Comparison of ENCODE assay signal across 25 mouse cellular contexts in the genomic region with DNA sequence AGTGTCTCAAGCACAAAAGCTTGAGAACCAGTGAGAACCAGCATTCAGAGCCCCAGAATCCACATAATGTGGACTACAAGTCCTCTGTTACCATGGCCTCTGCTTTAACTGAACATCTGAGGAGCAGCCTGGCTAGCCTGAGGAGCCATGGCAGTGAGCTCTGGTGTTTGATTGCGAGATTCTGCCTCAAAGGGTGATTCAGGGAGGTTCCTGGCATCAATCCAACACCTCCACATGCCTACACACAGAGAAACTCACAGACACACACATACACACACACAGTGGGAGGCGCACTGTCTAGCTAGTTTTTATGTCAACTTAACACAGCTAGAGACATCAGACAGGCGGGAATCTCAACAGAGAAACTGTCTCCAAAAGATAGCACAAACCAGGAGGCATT. TPM values are rescaled to one million over a fixed set of nuclear protein-coding genes. Genes with fewer than 3 reads are reported as not detected.
A peak's percentile ranks its signal among the peaks of the same experiment; 100 is the strongest.
DNase-seq lines count a peak whose midpoint lies in the region; ATAC-seq and TF ChIP-seq lines count a peak whose summit lies in the region.
"Had no signal": no experiment of that assay in that cellular context is flagged by ENCODE, and none has a peak within 500 bp of the region (broad histone marks: within the 10 kb centered on the region; RNA-seq: fewer than 3 reads in every experiment).

No protein-coding gene starts in this region.

- peaks cover 20% of the 10 kb centered on the region for H3K4me1 ChIP-seq in lung, embryonic 14.5 days (ENCODE audit: insufficient read depth)
- peaks cover 32% of the 10 kb centered on the region for H3K4me1 ChIP-seq in bone marrow macrophage, adult 2 months (ENCODE audit: control insufficient read depth, insufficient read depth, low read length)
- H3K4me1 ChIP-seq in liver, embryonic 15.5 days (replicated peaks): peaks cover 60% of the 10 kb centered on the region
- H3K4me1 ChIP-seq in neural tube, embryonic 15.5 days: peaks cover 22% of the 10 kb centered on the region

- 54% methylated on average over 3 of the region's 3 CpGs for WGBS in lung, embryonic 14.5 days
- whole genome bisulfite sequencing in liver, embryonic 15.5 days (ENCODE audit: insufficient replicate concordance): 57% methylated on average over 3 of the region's 3 CpGs
- 73% methylated on average over 3 of the region's 3 CpGs for WGBS in neural tube, embryonic 15.5 days

- no peaks in the 10 kb centered on the region for H3K27me3 ChIP-seq in lung, embryonic 14.5 days (ENCODE audit: insufficient read depth, low read length)
- H3K27me3 ChIP-seq in liver, embryonic 15.5 days: no peaks in the 10 kb centered on the region
- H3K27me3 ChIP-seq in neural tube, embryonic 15.5 days (replicated peaks): no peaks in the 10 kb centered on the region
- H3K27me3 ChIP-seq: CH12.LX; embryonic facial prominence, embryonic 15.5 days; forebrain, embryonic 15.5 days; hindbrain, embryonic 13.5 days; limb, embryonic 12.5 days; midbrain, embryonic 13.5 days; Patski; stomach, embryonic 15.5 days had no signal

- H3K9me3 ChIP-seq in lung, embryonic 14.5 days (ENCODE audit: low read depth, low read length): no peaks in the 10 kb centered on the region
- no peaks in the 10 kb centered on the region for H3K9me3 ChIP-seq in liver, embryonic 15.5 days (replicated peaks)
- H3K9me3 ChIP-seq in neural tube, embryonic 15.5 days (replicated peaks): no peaks in the 10 kb centered on the region
- H3K9me3 ChIP-seq: embryonic facial prominence, embryonic 15.5 days; forebrain, embryonic 15.5 days; hindbrain, embryonic 13.5 days; limb, embryonic 12.5 days; midbrain, embryonic 13.5 days; stomach, embryonic 15.5 days had no signal

- no peak overlapping the region for H3K9ac ChIP-seq in lung, embryonic 14.5 days
- no peak overlapping the region for H3K9ac ChIP-seq in liver, embryonic 15.5 days
- no peak overlapping the region for H3K9ac ChIP-seq in neural tube, embryonic 15.5 days (replicated peaks)
- H3K9ac ChIP-seq: embryonic facial prominence, embryonic 15.5 days; forebrain, embryonic 15.5 days; hindbrain, embryonic 13.5 days; limb, embryonic 12.5 days; midbrain, embryonic 13.5 days; stomach, embryonic 15.5 days had no signal

- no peak overlapping the region for H3K4me3 ChIP-seq in lung, embryonic 14.5 days (ENCODE audit: low read depth, low read length)
- peak overlapping the region; percentile 14 for H3K4me3 ChIP-seq in bone marrow macrophage, adult 2 months (ENCODE audit: insufficient read depth, low read length)
- H3K4me3 ChIP-seq in liver, embryonic 15.5 days (replicated peaks): no peak overlapping the region
- H3K4me3 ChIP-seq in neural tube, embryonic 15.5 days (replicated peaks): no peak overlapping the region
- H3K4me3 ChIP-seq: embryonic facial prominence, embryonic 15.5 days; forebrain, embryonic 15.5 days; hindbrain, embryonic 13.5 days; layer of hippocampus, adult 2 months; limb, embryonic 12.5 days; midbrain, embryonic 13.5 days; stomach, embryonic 15.5 days had no signal

- intact Hi-C loops in left cerebral cortex, postnatal 25 days (cut with DNase I): no loop called here

- ATAC-seq in lung, embryonic 14.5 days (ENCODE audit: insufficient read depth): no peak
- ATAC-seq in liver, embryonic 15.5 days (ENCODE audit: insufficient read depth): no peak
- ATAC-seq in neural tube, embryonic 15.5 days (ENCODE audit: low FRiP score): no peak
- ATAC-seq: activated CD4-positive, CD25-positive, alpha-beta regulatory T cell, adult 4 months; forebrain, embryonic 15.5 days; midbrain, embryonic 13.5 days; Patski had no signal

- no peak for TF ChIP-seq POLR2A in bone marrow macrophage, adult 2 months (IDR thresholded peaks at IDR 0.05; ENCODE audit: borderline replicate concordance, low read depth, low read length)

- no peak for TF ChIP-seq CTCF in lung, embryonic 14.5 days (IDR thresholded peaks at IDR 0.05; ENCODE audit: low read depth)
- TF ChIP-seq CTCF in bone marrow macrophage, adult 2 months (IDR thresholded peaks at IDR 0.05; ENCODE audit: low read depth, low read length): no peak

- peaks cover 45% of the 10 kb centered on the region for H3K36me3 ChIP-seq in lung, embryonic 14.5 days (ENCODE audit: insufficient read depth)
- H3K36me3 ChIP-seq in liver, embryonic 15.5 days (replicated peaks): peaks cover 62% of the 10 kb centered on the region
- H3K36me3 ChIP-seq in neural tube, embryonic 15.5 days: peaks cover 10% of the 10 kb centered on the region; the same call in 1 of the 2 replicates

- no peak overlapping the region for H3K4me2 ChIP-seq in lung, embryonic 14.5 days
- peak overlapping the region; percentile 41; the same call in 1 of the 2 replicates for H3K4me2 ChIP-seq in liver, embryonic 15.5 days
- no peak overlapping the region for H3K4me2 ChIP-seq in neural tube, embryonic 15.5 days
- H3K4me2 ChIP-seq: embryonic facial prominence, embryonic 15.5 days; forebrain, embryonic 15.5 days; heart, embryonic 11.5 days; hindbrain, embryonic 13.5 days; limb, embryonic 12.5 days; midbrain, embryonic 13.5 days; stomach, embryonic 15.5 days had no signal

- no peak overlapping the region for H3K27ac ChIP-seq in lung, embryonic 14.5 days (ENCODE audit: low read depth)
- no peak overlapping the region for H3K27ac ChIP-seq in bone marrow macrophage, adult 2 months (ENCODE audit: insufficient read depth, low read depth, low read length)
- peak overlapping the region; percentile 70; the same call in 1 of the 2 replicates for H3K27ac ChIP-seq in liver, embryonic 15.5 days (replicated peaks)
- H3K27ac ChIP-seq in neural tube, embryonic 15.5 days (replicated peaks): no peak overlapping the region
- H3K27ac ChIP-seq: embryonic facial prominence, embryonic 15.5 days; forebrain, embryonic 15.5 days; hindbrain, embryonic 13.5 days; layer of hippocampus, adult 2 months; limb, embryonic 12.5 days; midbrain, embryonic 13.5 days; stomach, embryonic 15.5 days had no signal

- peak; percentile 34 to 78 for DNase-seq in adrenal gland, adult (ENCODE audit: inconsistent age in 2 of 2, low spot score in 1 of 2)
- DNase-seq in adrenal gland, adult 8-10 months: no peak
- DNase-seq in lung, embryonic 14.5 days: peak; percentile 53
- no peak for DNase-seq in lung, postnatal 4 days
- DNase-seq in left cerebral cortex, postnatal 25 days (ENCODE audit: low spot score in 2 of 2): no peak
- DNase-seq: cerebellum, postnatal 14 days; embryo, embryonic 11 days; heart, postnatal 14 days; kidney, adult 11 months; kidney, postnatal 10 days; thymus, adult 2 months had no signal

RNA-seq across cellular contexts. Expression of gene Plin2, which starts 4.3 kb away (rescaled TPM):
- 100 to 1,000 TPM; 294 to 506 (median 406) TPM for total RNA-seq in adrenal gland, adult 8-10 months (2022)
- polyA plus RNA-seq in lung, embryonic 14.5 days (2014; fragmentation: Nextera tagmentation; extraction: Ambion mirVana): 102 and 104 TPM in 2 replicates
- 397 and 415 TPM in 2 replicates for polyA plus RNA-seq in bone marrow macrophage, adult 2 months (2012; ENCODE audit: insufficient read depth, insufficient read length, missing spikeins)
- 154 and 163 TPM in 2 replicates for polyA plus RNA-seq in liver, embryonic 15.5 days (2015; fragmentation: Nextera tagmentation; extraction: Ambion mirVana)
- 40.0 and 53.9 TPM in 2 replicates for polyA plus RNA-seq in neural tube, embryonic 15.5 days (2015; fragmentation: Nextera tagmentation; extraction: Ambion mirVana)
- total RNA-seq in left cerebral cortex, postnatal 25 days (2021): 10 to 100 TPM; 10.8 to 12.3 TPM

RNA-seq across cellular contexts. Expression of gene Haus6, which starts 53.7 kb away (rescaled TPM):
- 10 to 100 TPM; 10.2 to 14.5 (median 10.8) TPM for total RNA-seq in adrenal gland, adult 8-10 months (2022)
- 27.7 and 28.9 TPM in 2 replicates for polyA plus RNA-seq in lung, embryonic 14.5 days (2014; fragmentation: Nextera tagmentation; extraction: Ambion mirVana)
- 7.3 and 8.8 TPM in 2 replicates for polyA plus RNA-seq in bone marrow macrophage, adult 2 months (2012; ENCODE audit: insufficient read depth, insufficient read length, missing spikeins)
- 10.9 and 11.4 TPM in 2 replicates for polyA plus RNA-seq in liver, embryonic 15.5 days (2015; fragmentation: Nextera tagmentation; extraction: Ambion mirVana)
- polyA plus RNA-seq in neural tube, embryonic 15.5 days (2015; fragmentation: Nextera tagmentation; extraction: Ambion mirVana): 5.9 and 8.5 TPM in 2 replicates
- total RNA-seq in left cerebral cortex, postnatal 25 days (2021): 1 to 10 TPM; 6.7 to 9.0 TPM

Comparison
In these comparisons a context has a peak if more than half of its experiments do, and no peak if none do; other contexts are left out.
1. DNase-seq: peak in adrenal gland, adult (2 of 2) and lung, embryonic 14.5 days (single experiment); none in adrenal gland, adult 8-10 months (single experiment), lung, postnatal 4 days (0 of 2) and left cerebral cortex, postnatal 25 days (0 of 2).